Mouse (Mus musculus) thymus, adult 2 months (tissue): ENCODE results near the gene Nexn.

Experiments
- CTCF ChIP-seq: fragments of 200-500 bp; IDR thresholded peaks from 2 replicates; pipeline ENCODE4 v1.5.1; 2012; ENCODE audit warnings: mild to moderate bottlenecking, control low read depth, low read length, moderate library complexity, borderline replicate concordance; ENCODE audit not compliant: control insufficient read depth, poor library complexity, insufficient read depth; ENCODE audit errors: extremely low read depth
- POLR2A ChIP-seq: fragments of 200-500 bp; IDR thresholded peaks from 2 replicates; pipeline ENCODE4 v1.6.1; 2012; ENCODE audit warnings: mild to moderate bottlenecking, low read length, control low read depth, moderate library complexity; ENCODE audit not compliant: control insufficient read depth, poor library complexity, insufficient read depth; ENCODE audit errors: extremely low read depth

- TF ChIP-seq CTCF (no peak), POLR2A (no peak)
Measured at GRCm38 (mm10) chr3:152201181-152201580, 65.0 kb downstream of the Nexn start.
